Mouse (Mus musculus) liver, embryonic 14.5 days (tissue): Measurements from ENCODE around the gene Ckap4.

Experiments
- CTCF ChIP-seq: IDR thresholded peaks from 2 replicates; pipeline ENCODE4 v1.5.1; 2016; ENCODE audit warnings: antibody characterized with exemption, low read depth, control low read depth
- EP300 ChIP-seq: IDR thresholded peaks from 2 replicates; pipeline ENCODE4 v1.6.1; 2016; ENCODE audit warnings: antibody characterized with exemption, low read depth

DNA sequence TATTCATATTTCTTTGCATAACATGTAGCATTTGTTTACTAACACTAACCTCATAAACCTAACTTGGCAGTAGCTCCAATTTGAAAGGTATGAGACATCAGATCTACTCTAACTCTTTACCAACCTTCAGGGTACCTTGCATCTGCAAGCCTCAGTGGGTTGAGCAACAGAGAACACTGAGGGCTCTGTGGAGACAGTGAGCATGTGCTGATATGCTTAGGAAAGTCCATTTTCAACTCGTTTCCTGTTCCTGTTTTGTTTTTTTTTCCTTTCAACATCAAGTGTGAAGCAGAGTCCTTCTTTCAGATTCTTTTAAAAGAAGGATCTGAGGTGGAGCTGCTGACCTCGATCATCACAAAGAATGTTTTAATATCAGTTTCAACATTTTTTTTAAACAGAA lies 22.3 kb upstream of the Ckap4 start:
- no peak for TF ChIP-seq CTCF
- TF ChIP-seq EP300 = no peak
